Mouse (Mus musculus) left cerebral cortex, adult 11 months (tissue): Measurements from ENCODE around the gene Vmn1r21.
"Not testable (repeated sequence)": the region's sequence is repeated elsewhere in the genome, so short reads cannot be mapped to it uniquely, and the experiment has no call there.

Source experiments
- DNase-seq: peaks from one replicate; pipeline ENCODE4 v3.0.0; 2022; ENCODE audit warnings: low spot score

Vmn1r21 gene

GRCm38 (mm10) chr6:57850286-57850685, at the start of gene Vmn1r21:
Vmn1r21 (minus strand) TSS chr6:57850343.
- no peak for DNase-seq

DNA sequence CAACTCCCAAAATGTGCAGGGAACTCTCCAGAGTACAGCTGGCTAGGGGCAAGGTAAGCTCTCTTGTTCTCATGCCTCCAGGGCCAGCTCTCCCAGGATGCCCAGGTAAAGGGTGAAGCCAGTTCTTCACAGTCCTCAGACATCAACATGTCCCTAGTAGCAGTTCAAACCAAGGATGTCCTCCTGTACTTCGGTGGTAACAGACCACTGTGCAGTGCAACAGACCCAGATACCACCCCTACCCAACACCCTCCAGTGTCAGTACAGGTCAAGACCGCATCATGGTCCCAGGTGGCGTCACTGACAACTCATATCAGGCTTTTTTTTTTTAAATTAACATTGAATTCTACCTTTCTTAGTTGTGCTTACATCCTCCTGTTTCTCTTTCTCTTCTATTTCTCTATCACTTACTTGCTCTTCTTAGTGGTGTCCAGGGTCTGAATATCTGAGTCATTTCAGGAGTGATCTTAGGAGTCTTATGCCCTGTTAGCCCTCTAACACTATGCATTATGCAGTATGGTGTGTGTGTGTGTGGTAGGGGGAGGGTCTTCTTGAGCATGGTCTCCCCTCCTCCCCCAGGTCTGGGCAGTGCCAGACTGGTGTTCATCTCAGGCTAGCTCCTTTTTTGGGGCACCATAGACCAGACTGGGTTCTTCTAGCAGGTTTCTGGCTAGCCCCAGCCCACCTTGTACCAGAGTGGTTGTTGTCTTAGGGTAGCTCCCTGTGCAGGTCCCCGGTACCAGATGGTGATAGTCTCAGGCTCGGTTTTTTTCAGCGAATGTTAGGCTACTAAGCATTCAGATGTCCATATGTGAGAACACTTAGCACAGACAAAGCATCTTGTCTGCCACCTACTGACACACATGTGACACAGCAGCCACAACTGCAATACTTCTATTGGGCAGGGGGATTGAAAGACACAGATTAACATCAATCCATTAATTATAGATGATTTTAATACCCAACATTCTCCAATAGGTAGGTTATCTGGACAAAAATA, 9.2 kb upstream of the Vmn1r21 start:
- peak; percentile 11 for DNase-seq

DNA sequence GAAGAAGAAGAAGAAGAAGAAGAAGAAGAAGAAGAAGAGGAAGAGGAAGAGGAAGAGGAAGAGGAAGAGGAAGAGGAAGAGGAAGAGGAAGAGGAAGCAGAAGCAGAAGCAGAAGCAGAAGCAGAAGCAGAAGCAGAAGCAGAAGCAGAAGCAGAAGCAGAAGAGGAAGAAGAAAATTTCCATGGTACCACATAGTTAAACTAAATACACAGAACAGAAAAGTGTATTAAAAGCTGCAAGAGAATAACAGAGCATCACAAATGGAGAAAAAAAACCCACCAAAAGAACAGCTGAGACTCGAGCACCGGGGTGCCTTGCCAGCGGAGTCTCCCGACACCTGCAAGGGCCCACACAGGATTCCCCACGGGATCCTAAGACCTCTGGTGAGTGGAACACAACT, 1.0 kb upstream of the Vmn1r21 start:
- not testable (repeated sequence) for DNase-seq

- DNase-seq, result no peak
Measured at GRCm38 (mm10) chr6:57839693-57840408, 10.3 kb downstream of the Vmn1r21 start.

GRCm38 (mm10) chr6:57825259-57825715, 24.9 kb downstream of the Vmn1r21 start:
- no peak for DNase-seq

DNA sequence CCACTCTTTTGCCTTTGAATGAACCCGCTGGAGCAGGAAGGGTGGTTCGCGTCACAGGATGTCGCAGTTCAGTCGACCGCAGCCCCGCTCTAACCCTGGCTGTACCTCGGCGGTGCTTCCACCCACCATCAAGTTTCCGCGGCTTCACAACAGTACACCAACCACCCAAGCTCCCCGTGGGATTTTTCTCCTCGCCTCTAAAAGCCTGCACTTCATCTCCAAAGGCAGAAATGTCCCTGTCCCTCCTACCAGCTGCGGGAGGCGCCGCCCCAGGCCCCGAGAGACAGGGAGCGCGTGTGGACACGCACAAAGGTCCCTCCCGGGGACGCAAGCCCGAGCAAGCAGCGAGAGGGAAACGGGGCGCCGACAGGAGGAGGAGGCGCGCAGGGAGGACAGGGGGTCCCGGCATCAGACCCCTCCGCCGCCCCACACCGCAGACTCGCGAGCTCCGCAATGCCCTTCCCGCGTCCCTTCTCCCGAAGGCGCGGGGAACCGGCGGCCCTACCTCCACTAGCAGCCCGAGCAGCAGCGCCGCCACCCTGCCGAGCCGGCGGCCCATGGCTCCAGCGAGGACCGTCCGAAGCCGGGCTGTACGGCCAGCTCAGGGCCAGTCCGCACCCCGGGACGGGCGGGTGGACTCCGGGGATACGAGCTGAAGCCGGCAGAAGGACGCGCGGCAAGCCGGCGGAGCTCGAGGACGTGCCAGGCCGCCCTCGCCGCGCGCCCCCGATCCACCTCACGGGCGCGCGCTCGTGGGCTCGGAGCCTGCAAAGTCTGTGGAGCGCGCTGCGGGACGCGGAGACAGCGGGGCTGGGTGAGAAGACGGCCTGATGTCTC, 25.5 kb downstream of the Vmn1r21 start, which contains the start of gene Vopp1:
Vopp1 (minus strand) TSS at position 738 of the 837 bp plus-strand sequence.
- peak; percentile 33 for DNase-seq

DNA sequence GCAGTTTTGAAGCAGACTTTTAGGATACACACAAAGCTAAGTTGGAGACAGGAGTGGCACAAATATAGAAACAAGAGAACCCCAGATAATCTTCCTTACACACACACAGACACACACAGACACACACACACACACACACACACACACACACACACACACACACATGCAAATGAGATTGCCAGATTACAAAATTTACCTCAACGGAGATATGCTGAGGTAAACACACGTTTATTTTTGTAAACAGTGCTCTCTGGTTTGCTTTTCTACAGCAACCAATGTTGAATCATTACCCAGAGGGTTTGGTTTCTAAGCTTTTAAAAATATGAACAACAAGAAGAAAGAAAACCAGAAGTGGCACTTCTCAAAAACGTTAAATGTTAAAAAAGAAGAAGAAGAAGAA, 26.7 kb downstream of the Vmn1r21 start:
- no peak for DNase-seq

GRCm38 (mm10) chr6:57822648-57823410, 27.3 kb downstream of the Vmn1r21 start:
- no peak for DNase-seq

DNA sequence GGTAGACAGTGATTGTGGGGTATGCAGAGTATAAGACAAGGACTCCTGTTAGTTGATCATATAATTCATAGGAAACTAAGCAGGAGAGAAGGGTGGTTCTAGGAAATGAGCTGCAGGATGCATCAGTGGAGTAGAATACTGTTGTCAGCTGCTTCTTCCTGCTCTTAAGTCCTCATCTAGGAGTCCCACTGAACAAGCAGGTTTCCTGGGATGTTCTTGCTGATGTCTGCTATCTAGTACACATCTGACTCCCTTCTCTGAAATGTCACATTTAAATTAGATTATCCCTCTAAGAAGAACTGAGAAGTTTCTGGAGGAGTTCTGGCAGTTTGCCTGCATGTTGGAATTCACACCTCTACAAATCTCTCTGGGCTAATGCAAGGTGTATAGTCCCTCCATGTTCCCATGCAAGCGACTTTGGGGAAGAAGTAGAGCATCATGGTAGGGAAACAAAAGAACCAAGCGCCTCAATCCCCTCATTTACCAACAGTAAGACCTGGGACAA, 35.7 kb downstream of the Vmn1r21 start:
- DNase-seq, result no peak

DNA sequence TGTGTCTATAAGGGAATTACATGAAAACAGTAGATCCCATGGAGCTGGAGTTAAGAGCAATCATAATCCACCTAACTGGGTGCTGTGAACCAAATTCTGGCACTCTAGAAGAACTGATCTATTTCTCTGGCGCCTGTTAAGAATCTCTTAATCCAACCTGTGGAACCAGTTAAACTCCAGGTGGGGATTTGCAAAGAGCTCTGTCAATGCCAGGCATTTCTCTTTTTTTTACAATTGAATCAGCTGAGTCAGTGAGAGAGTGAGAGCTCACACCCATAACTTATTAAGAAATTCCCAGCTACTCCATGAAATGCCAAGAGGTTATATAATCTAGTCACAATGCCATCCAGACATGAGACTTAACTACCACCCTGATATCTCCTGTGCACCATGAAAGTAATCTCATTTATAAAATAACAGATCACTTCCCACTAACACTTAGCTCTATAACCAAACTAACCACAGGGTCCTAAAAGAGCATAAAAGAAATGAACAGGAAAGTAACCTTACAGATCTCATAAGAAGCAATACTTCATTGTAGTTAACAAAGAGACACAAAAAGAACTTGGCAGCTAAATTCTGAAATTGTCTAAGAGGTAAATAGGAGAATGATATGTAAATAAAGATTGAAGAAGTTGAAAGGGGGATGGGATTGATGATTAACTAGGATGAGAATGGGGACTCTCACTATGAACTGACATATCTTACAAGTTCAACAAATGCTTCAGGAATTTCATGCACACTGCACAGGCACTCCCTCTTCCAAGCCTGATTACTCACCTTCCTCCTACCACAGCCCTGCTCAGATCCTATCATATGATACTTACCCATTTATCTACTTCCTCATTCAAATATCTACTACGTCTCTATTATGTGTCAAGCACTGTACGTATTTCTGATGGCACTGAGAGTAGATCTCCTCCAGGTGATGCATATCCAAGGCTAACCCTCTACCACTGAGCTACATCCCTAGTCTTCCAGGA, 38.1 kb downstream of the Vmn1r21 start:
- no peak for DNase-seq

DNA sequence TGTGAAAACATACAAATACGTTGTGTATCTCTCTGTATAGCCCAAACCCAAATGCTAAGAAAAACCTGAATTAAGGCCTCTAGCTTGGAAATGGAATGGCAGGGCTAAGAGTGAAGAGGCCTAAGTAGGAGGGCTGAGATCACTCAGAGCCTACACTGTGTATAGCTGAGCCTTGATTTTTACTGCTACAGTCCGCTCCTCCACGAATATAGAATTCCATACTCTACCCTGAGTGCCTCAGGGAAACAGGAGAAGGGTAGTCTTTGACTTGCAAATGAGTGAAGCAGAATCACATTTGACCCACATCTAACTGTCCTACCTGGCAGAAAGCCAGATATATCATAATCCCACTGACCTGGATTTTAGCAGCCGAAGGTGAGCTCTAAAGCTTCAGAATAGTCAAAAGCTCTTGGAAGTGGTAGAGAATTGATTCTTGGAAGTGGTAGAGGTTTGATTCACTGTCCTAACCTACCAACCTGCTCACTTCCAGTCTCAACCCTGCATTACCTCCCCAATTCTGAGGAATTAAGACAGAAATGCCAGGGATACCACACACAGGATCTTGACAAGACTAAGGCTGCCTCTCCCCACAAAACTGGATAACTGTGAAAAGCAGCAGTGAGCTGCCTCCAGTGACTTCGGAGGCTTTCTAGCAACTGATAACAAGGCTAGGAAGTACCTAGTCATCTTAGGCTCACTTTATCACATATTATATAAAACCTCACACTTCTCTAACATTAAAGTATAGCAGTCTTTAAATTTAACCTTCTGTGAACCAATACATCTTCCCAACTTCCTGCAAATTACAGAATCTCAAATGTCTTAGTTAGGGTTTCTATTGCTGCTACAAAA, 44.7 kb downstream of the Vmn1r21 start:
- no peak for DNase-seq

DNA sequence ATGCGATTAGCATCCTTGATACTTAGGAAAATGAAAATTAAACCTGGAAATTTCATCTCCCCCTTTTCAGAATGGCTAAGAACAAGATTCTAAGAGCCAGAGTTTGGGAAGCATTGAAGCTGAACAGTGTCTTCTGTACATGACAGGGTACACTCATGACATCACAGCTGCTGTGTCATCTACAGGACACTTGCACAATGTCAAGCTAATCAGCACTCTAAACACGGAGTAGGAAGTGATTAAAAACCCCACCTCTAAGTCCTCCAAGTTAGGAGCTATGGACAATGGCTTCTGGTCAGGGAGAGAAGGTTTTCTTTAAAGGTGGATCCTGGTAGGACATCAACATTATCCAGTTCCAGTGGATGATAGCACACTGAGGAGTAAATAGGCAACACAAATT, 47.0 kb downstream of the Vmn1r21 start:
- DNase-seq, result no peak

DNA sequence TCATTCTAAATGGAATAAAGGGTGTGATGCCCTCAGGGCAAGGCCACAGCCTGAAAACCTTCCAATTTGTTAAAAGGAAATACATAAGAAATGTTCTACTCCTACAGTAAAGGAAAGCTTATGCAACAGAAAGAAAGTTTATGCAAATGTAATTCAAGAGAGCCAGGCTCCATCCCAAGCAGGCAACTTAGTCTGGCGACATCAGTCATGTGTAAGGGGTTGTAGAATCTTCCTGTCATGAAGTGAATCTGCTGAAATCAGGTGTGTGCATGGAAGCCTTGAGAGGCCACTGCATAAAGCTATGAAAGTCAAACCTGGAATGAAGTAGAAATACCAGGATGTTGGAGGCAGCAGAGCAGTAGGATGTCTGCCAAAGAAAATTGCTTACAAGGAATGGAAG, 51.2 kb downstream of the Vmn1r21 start:
- DNase-seq, result peak; percentile 29

- DNase-seq, result no peak
Measured at GRCm38 (mm10) chr6:57796853-57797423, 53.2 kb downstream of the Vmn1r21 start.

- no peak for DNase-seq
Measured at GRCm38 (mm10) chr6:57795835-57796234, 54.3 kb downstream of the Vmn1r21 start.
